Mouse (Mus musculus) adrenal gland, adult 2 months (tissue): ENCODE results near the gene Zfr. TPM values are rescaled to one million over a fixed set of nuclear protein-coding genes. Genes with fewer than 3 reads are reported as not detected.
A peak's percentile ranks its signal among the peaks of the same experiment; 100 is the strongest.
"Not testable (repeated sequence)": the region's sequence is repeated elsewhere in the genome, so short reads cannot be mapped to it uniquely, and the experiment has no call there.

ENCODE experiments used
- DNase-seq: peaks from one replicate; pipeline ENCODE4 v3.0.0; 2021
- polyA plus RNA-seq: library from polyadenylated mRNA; depleted of rRNA; stranded (reverse); fragments of >200 nt; gene quantifications from 2 replicates; pipeline ENCODE4 v1.2.3, GENCODE M21; 2012
- total RNA-seq, 2 experiments: library from RNA; stranded (reverse); gene quantifications; 2 replicates each; pipeline ENCODE4 v1.2.3; 2021

The Zfr gene
- total and polyA plus RNA-seq, 3 experiments = 152 to 205 (median 182) TPM

- no peak for DNase-seq
Measured at GRCm38 (mm10) chr15:12194817-12195735, 77.4 kb downstream of the Zfr start.

GRCm38 (mm10) chr15:12195966-12196365, 78.3 kb downstream of the Zfr start:
- no peak for DNase-seq

- DNase-seq = peak; percentile 67
Measured at GRCm38 (mm10) chr15:12196410-12197191, 79.0 kb downstream of the Zfr start.

- no peak for DNase-seq
Measured at GRCm38 (mm10) chr15:12197361-12197760, 79.7 kb downstream of the Zfr start.

- no peak for DNase-seq
Measured at GRCm38 (mm10) chr15:12200021-12200420, 82.4 kb downstream of the Zfr start.

GRCm38 (mm10) chr15:12201856-12202255, 84.2 kb downstream of the Zfr start:
- peak; percentile 31 for DNase-seq

- no peak for DNase-seq
Measured at GRCm38 (mm10) chr15:12202456-12202855, 84.8 kb downstream of the Zfr start.

GRCm38 (mm10) chr15:12203008-12203407, 85.4 kb downstream of the Zfr start:
- DNase-seq = not testable (repeated sequence)

- DNase-seq = peak; percentile 48
Measured at GRCm38 (mm10) chr15:12203512-12204318, 86.1 kb downstream of the Zfr start.

GRCm38 (mm10) chr15:12204319-12205159, 86.9 kb downstream of the Zfr start, which contains the start of gene Mtmr12:
Gene Mtmr12, plus strand, starts transcription at chr15:12205028.
- peak; percentile 100 for DNase-seq

GRCm38 (mm10) chr15:12205160-12205901, 87.7 kb downstream of the Zfr start:
- DNase-seq = no peak

GRCm38 (mm10) chr15:12205902-12206645, 88.4 kb downstream of the Zfr start:
- DNase-seq = no peak

GRCm38 (mm10) chr15:12206646-12207222, 89.1 kb downstream of the Zfr start:
- DNase-seq = no peak

- no peak for DNase-seq
Measured at GRCm38 (mm10) chr15:12207556-12208090, 90.0 kb downstream of the Zfr start.

GRCm38 (mm10) chr15:12211577-12211976, 93.9 kb downstream of the Zfr start:
- DNase-seq = peak; percentile 43

- no peak for DNase-seq
Measured at GRCm38 (mm10) chr15:12212266-12212665, 94.6 kb downstream of the Zfr start.

- no peak for DNase-seq
Measured at GRCm38 (mm10) chr15:12214531-12215414, 97.1 kb downstream of the Zfr start.

GRCm38 (mm10) chr15:12215415-12215718, 97.7 kb downstream of the Zfr start:
- DNase-seq = no peak
